Mouse (Mus musculus) embryonic facial prominence, embryonic 13.5 days (tissue): ENCODE measurements around the gene Defa30. TPM values are rescaled to one million over a fixed set of nuclear protein-coding genes. Genes with fewer than 3 reads are reported as not detected.
"Not testable (repeated sequence)": the region's sequence is repeated elsewhere in the genome, so short reads cannot be mapped to it uniquely, and the experiment has no call there.

ENCODE experiments used
- ATAC-seq: fragments of 200-750 bp; cut with Nextera tagmentation; 2 replicates; pipeline ENCODE4 v1.8.0; 2017; ENCODE audit warnings: low read depth; ENCODE audit not compliant: insufficient number of reproducible peaks, insufficient read depth, low FRiP score, low TSS enrichment
- H3K27ac ChIP-seq: fragments of 300-500 bp; sonication (generic); 2 replicates; pipeline ENCODE4 v1.5.1; 2015; ENCODE audit warnings: moderate library complexity, mild to moderate bottlenecking, inconsistent platforms
- H3K27me3 ChIP-seq: fragments of 300-500 bp; sonication (generic); 2 replicates; pipeline ENCODE4 v1.6.1; 2015; ENCODE audit warnings: mild to moderate bottlenecking, inconsistent platforms
- H3K36me3 ChIP-seq: fragments of 300-500 bp; sonication (generic); 2 replicates; pipeline ENCODE4 v1.6.1; 2015; ENCODE audit warnings: mild to moderate bottlenecking, inconsistent platforms
- H3K4me1 ChIP-seq: fragments of 300-500 bp; sonication (generic); 2 replicates; pipeline ENCODE4 v1.6.1; 2015; ENCODE audit warnings: inconsistent platforms
- H3K4me2 ChIP-seq: fragments of 300-500 bp; sonication (generic); 2 replicates; pipeline ENCODE4 v1.6.1; 2015; ENCODE audit warnings: moderate library complexity, mild to moderate bottlenecking, inconsistent platforms
- H3K4me3 ChIP-seq: fragments of 300-500 bp; sonication (generic); 2 replicates; pipeline ENCODE4 v1.5.1; 2015; ENCODE audit warnings: mild to moderate bottlenecking, inconsistent platforms
- H3K9ac ChIP-seq: fragments of 300-500 bp; sonication (generic); 2 replicates; pipeline ENCODE4 v1.6.1; 2015; ENCODE audit warnings: mild to moderate bottlenecking, inconsistent platforms
- H3K9me3 ChIP-seq: fragments of 300-500 bp; sonication (generic); 2 replicates; pipeline ENCODE4 v1.6.1; 2016; ENCODE audit warnings: inconsistent platforms
- WGBS: fragments of 180-500 bp; shearing (Covaris S2); methylation state at CpG from one replicate; pipeline ENCODE4 v1.1.7; 2015; ENCODE audit warnings: mixed read lengths; 5-methylcytosine and 5-hydroxymethylcytosine counted together
- polyA plus RNA-seq: library from polyadenylated mRNA; unstranded; fragments of >200 nt; fragmentation: Nextera tagmentation; extraction: Ambion mirVana; gene quantifications from 2 replicates; pipeline ENCODE4 v1.2.1, GENCODE M21; 2015

Defa30 gene
- not detected in 2 replicates for polyA plus RNA-seq

- H3K9ac ChIP-seq, H3K4me1 ChIP-seq: not testable (repeated sequence)
- 57% methylated on average over 3 of the region's 3 CpGs for WGBS
These were observed at the start of gene Defa30 for GRCm38 (mm10) chr8:21134342-21134741. Defa30 (plus strand) TSS chr8:21134642.

GRCm38 (mm10) chr8:21093106-21093505, 41.3 kb upstream of the Defa30 start:
- no peak overlapping the region for H3K4me3 ChIP-seq
- H3K9me3 ChIP-seq, result peaks cover 3% of the 10 kb centered on the region; the same call in 1 of the 2 replicates
- H3K27ac ChIP-seq, result no peak overlapping the region
- WGBS, result 39% methylated on average over 4 of the region's 4 CpGs
- no peaks in the 10 kb centered on the region for H3K4me1 ChIP-seq
- H3K9ac ChIP-seq, result no peak overlapping the region
- no peaks in the 10 kb centered on the region for H3K36me3 ChIP-seq
- ATAC-seq, result no peak
- H3K27me3 ChIP-seq, result no peaks in the 10 kb centered on the region
- no peak overlapping the region for H3K4me2 ChIP-seq

More at GRCm38 (mm10) chr8:21134342-21134741, at the start of gene Defa30:
- not testable (repeated sequence) for H3K9me3 ChIP-seq, H3K27me3 ChIP-seq, ATAC-seq, H3K27ac ChIP-seq, H3K4me3 ChIP-seq, H3K36me3 ChIP-seq, H3K4me2 ChIP-seq

- not testable (repeated sequence) for H3K27me3 ChIP-seq, H3K4me1 ChIP-seq, H3K9ac ChIP-seq, H3K36me3 ChIP-seq, ATAC-seq, H3K4me3 ChIP-seq, H3K4me2 ChIP-seq, H3K27ac ChIP-seq, H3K9me3 ChIP-seq
- WGBS, result 70% methylated on average over 1 of the region's 2 CpGs
These were observed 38.5 kb upstream of the Defa30 start, which contains the start of gene Gm14851 for GRCm38 (mm10) chr8:21095950-21096349. Gm14851 (minus strand) TSS chr8:21096050.

- H3K27ac ChIP-seq, ATAC-seq, H3K9me3 ChIP-seq, H3K36me3 ChIP-seq, H3K27me3 ChIP-seq, H3K4me2 ChIP-seq, H3K4me1 ChIP-seq, H3K4me3 ChIP-seq, H3K9ac ChIP-seq: not testable (repeated sequence)
- no CpG with 5 or more reads among the region's 1 CpGs for WGBS
These were observed 27.5 kb downstream of the Defa30 start, which contains the start of gene Defa22 for GRCm38 (mm10) chr8:21161977-21162376. Defa22 (plus strand) TSS chr8:21162277.

Other genes with a start within 250 kb of the Defa30 start
- gene Defb33, start 242.0 kb upstream of the Defa30 start, polyA plus RNA-seq, result not detected in 2 replicates
- gene Gm15056, start 232.0 kb upstream of the Defa30 start, polyA plus RNA-seq, result not detected in 2 replicates
- not detected in 2 replicates for gene Gm6040, start 212.6 kb upstream of the Defa30 start, polyA plus RNA-seq
- gene AY761185, start 189.9 kb upstream of the Defa30 start, polyA plus RNA-seq, result not detected in 2 replicates
- gene Defa21, start 109.1 kb upstream of the Defa30 start, polyA plus RNA-seq, result 1.2 TPM in 1 of 2 replicates, not detected in the other
- not detected in 2 replicates for gene Defa23, start 79.6 kb upstream of the Defa30 start, polyA plus RNA-seq
- not detected in 2 replicates for gene Defa35, start 69.6 kb upstream of the Defa30 start, polyA plus RNA-seq
- not detected in 2 replicates for gene Defa25, start 50.2 kb upstream of the Defa30 start, polyA plus RNA-seq
- gene Gm14851, start 38.6 kb upstream of the Defa30 start, polyA plus RNA-seq, result not detected in 2 replicates
- 1.8 TPM in 1 of 2 replicates, not detected in the other for gene Defa22, start 27.6 kb downstream of the Defa30 start, polyA plus RNA-seq
- not detected in 2 replicates for gene Defa31, start 57.0 kb downstream of the Defa30 start, polyA plus RNA-seq
- not detected in 2 replicates for gene Gm15293, start 66.9 kb downstream of the Defa30 start, polyA plus RNA-seq
- not detected in 2 replicates for gene Gm15292, start 115.1 kb downstream of the Defa30 start, polyA plus RNA-seq
- not detected in 2 replicates for gene Defa27, start 180.9 kb downstream of the Defa30 start, polyA plus RNA-seq
- gene Defa29, start 192.4 kb downstream of the Defa30 start, polyA plus RNA-seq, result not detected in 2 replicates
- gene Defa2, start 243.9 kb downstream of the Defa30 start, polyA plus RNA-seq, result 2.1 TPM in 1 of 2 replicates, not detected in the other